Mouse (Mus musculus) lung, postnatal 0 days (tissue): Measurements from ENCODE around the gene Cdh12.

Experiments used
- CTCF ChIP-seq: IDR thresholded peaks from 2 replicates; pipeline ENCODE4 v1.5.1; 2016; ENCODE audit warnings: antibody characterized with exemption, mild to moderate bottlenecking
- EP300 ChIP-seq: IDR thresholded peaks from 2 replicates; pipeline ENCODE4 v1.6.1; 2016; ENCODE audit warnings: antibody characterized with exemption, mild to moderate bottlenecking, control low read depth

GRCm38 (mm10) chr15:21007931-21008330 is 558.9 kb downstream of the Cdh12 start:
- TF ChIP-seq CTCF (no peak), EP300 (no peak)
